Mouse (Mus musculus): ENCODE measurements around the gene Ly75. TPM values are rescaled to one million over a fixed set of nuclear protein-coding genes. Genes with fewer than 3 reads are reported as not detected.

Gene Ly75
- polyA plus RNA-seq, 1 experiment from 2014 or later = 0.52 TPM

DNA sequence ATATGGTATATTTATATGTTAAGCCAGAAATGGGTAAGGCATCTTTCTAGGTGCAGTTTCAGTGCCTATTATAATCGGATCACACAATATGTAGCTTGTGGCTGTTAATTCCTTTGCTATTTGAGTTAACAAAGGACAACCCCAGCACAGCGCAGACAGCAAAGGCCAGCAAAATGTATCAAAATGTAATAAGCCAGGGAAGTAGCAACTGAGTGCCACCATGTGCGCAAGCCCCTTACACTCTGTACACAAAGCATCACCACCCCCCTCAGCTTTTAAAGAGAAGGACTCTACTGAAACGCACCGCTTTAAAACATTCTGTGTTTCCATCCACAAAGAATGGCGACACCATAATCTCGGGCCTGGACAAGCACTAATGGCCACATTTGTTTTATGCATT, 37.4 kb downstream of the Ly75 start:
- no peak for ATAC-seq
- Histone ChIP-seq H3K4me3 (replicated peaks) (no peak overlapping the region), H3K27me3 (peaks cover 14% of the 10 kb centered on the region), H3K9me3 (no peaks in the 10 kb centered on the region), H3K27ac (no peak overlapping the region), H3K36me3 (no peaks in the 10 kb centered on the region), H3K4me1 (replicated peaks) (peaks cover 15% of the 10 kb centered on the region), H3K4me2 (replicated peaks) (no peak overlapping the region), H3K9ac (replicated peaks) (no peak overlapping the region)
- 51% methylated on average over 7 of the region's 7 CpGs for WGBS

- H3K27ac ChIP-seq = no peak overlapping the region
- H3K4me1 ChIP-seq (replicated peaks) = peaks cover 15% of the 10 kb centered on the region
- no peaks in the 10 kb centered on the region for H3K9me3 ChIP-seq
- H3K27me3 ChIP-seq = peaks cover 13% of the 10 kb centered on the region
- no peak overlapping the region for H3K4me2 ChIP-seq (replicated peaks)
- H3K4me3 ChIP-seq (replicated peaks) = no peak overlapping the region
- ATAC-seq = peak; percentile 73
- no peaks in the 10 kb centered on the region for H3K36me3 ChIP-seq
- WGBS = 23% methylated on average over 11 of the region's 11 CpGs
- H3K9ac ChIP-seq (replicated peaks) = no peak overlapping the region
Observed at GRCm38 (mm10) chr2:60343607-60344289, 39.4 kb downstream of the Ly75 start.

GRCm38 (mm10) chr2:60342107-60342880, 40.8 kb downstream of the Ly75 start:
- Histone ChIP-seq H3K4me1 (replicated peaks) (peaks cover 15% of the 10 kb centered on the region), H3K27me3 (peaks cover 12% of the 10 kb centered on the region), H3K36me3 (no peaks in the 10 kb centered on the region), H3K4me3 (replicated peaks) (no peak overlapping the region), H3K4me2 (replicated peaks) (no peak overlapping the region), H3K9me3 (no peaks in the 10 kb centered on the region), H3K27ac (no peak overlapping the region), H3K9ac (replicated peaks) (no peak overlapping the region)
- 61% methylated on average over 4 of the region's 4 CpGs for WGBS
- ATAC-seq = no peak

DNA sequence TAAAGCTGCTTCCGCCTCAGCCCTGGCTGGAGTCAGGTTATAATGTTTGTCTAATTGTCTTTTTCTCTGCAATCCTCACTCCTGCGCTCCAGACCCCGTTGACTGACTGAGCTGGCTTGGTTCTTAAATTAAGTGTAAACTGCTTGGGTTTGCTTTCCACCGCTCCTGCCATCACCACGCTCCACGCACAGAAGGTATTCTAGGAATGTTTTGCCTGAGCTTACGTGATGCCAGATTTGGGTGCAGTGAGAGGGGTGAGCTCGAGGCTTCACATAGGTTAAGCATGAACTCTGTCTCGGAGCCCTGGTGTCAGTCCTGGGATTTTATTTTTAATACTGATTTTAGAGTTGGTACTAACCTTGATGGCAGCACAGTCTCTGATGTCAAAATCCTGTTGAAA, 45.2 kb downstream of the Ly75 start:
- ATAC-seq = no peak
- Histone ChIP-seq H3K4me2 (replicated peaks) (no peak overlapping the region), H3K9ac (replicated peaks) (no peak overlapping the region), H3K4me1 (replicated peaks) (no peaks in the 10 kb centered on the region), H3K27me3 (peaks cover 16% of the 10 kb centered on the region), H3K4me3 (replicated peaks) (no peak overlapping the region), H3K9me3 (no peaks in the 10 kb centered on the region), H3K27ac (no peak overlapping the region), H3K36me3 (no peaks in the 10 kb centered on the region)
- WGBS = 29% methylated on average over 9 of the region's 9 CpGs

GRCm38 (mm10) chr2:60328641-60329040, 54.5 kb downstream of the Ly75 start:
- no peak overlapping the region for H3K4me2 ChIP-seq (replicated peaks)
- H3K27me3 ChIP-seq = no peaks in the 10 kb centered on the region
- no peaks in the 10 kb centered on the region for H3K36me3 ChIP-seq
- no peak overlapping the region for H3K27ac ChIP-seq
- 92% methylated on average over 10 of the region's 10 CpGs for WGBS
- no peak overlapping the region for H3K9ac ChIP-seq (replicated peaks)
- H3K4me3 ChIP-seq (replicated peaks) = no peak overlapping the region
- no peak for ATAC-seq
- H3K9me3 ChIP-seq = no peaks in the 10 kb centered on the region
- H3K4me1 ChIP-seq (replicated peaks) = no peaks in the 10 kb centered on the region

DNA sequence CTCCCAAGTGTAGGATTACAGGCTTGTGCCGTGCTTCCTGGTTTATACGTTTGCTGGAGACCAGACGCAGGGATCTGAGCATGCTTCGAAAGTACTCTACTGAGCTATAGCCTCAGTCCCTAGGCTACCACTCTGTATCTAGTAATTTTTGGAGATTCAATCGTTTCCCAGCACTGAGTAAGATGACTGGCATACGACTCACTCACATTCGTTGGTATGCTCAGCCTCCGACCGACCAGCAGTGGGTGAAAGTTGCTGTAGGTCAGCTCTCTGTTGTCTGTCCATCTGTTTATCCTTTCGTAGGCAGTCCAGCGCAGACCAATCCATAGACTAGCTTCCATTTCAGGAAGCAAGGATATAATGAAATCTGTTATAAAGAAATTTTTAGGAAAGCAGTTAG, 55.5 kb downstream of the Ly75 start:
- Histone ChIP-seq H3K4me1 (replicated peaks) (no peaks in the 10 kb centered on the region), H3K9me3 (no peaks in the 10 kb centered on the region), H3K27me3 (no peaks in the 10 kb centered on the region), H3K4me2 (replicated peaks) (no peak overlapping the region), H3K27ac (no peak overlapping the region), H3K4me3 (replicated peaks) (no peak overlapping the region), H3K9ac (replicated peaks) (no peak overlapping the region), H3K36me3 (no peaks in the 10 kb centered on the region)
- ATAC-seq = no peak
- WGBS = 88% methylated on average over 11 of the region's 11 CpGs

DNA sequence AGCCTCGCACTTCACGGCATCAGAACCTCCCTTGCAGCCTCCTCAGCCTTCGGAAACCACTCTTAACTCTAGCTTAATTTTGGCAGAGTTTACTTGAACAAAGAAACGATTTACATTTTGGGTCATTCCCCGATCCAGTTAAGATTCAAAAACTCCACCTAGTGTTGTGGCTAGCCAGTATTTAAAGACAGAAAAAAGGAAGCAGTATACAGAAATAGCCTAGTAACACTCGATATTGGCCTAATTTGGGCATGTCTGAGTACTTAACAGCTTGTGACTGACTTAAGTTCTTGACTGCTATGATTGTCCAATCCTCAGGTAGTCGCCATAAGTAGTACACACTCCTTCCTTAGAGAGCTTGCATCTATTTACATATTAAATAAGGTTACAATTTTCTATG, 56.2 kb downstream of the Ly75 start:
- no peaks in the 10 kb centered on the region for H3K36me3 ChIP-seq
- WGBS = 91% methylated on average over 7 of the region's 7 CpGs
- no peak overlapping the region for H3K4me3 ChIP-seq (replicated peaks)
- H3K4me2 ChIP-seq (replicated peaks) = no peak overlapping the region
- ATAC-seq = no peak
- H3K27ac ChIP-seq = no peak overlapping the region
- H3K9ac ChIP-seq (replicated peaks) = no peak overlapping the region
- no peaks in the 10 kb centered on the region for H3K27me3 ChIP-seq
- no peaks in the 10 kb centered on the region for H3K9me3 ChIP-seq
- no peaks in the 10 kb centered on the region for H3K4me1 ChIP-seq (replicated peaks)

GRCm38 (mm10) chr2:60323411-60323810, 59.7 kb downstream of the Ly75 start:
- no peak overlapping the region for H3K9ac ChIP-seq (replicated peaks)
- no peak overlapping the region for H3K4me3 ChIP-seq (replicated peaks)
- H3K4me1 ChIP-seq (replicated peaks) = no peaks in the 10 kb centered on the region
- H3K36me3 ChIP-seq = no peaks in the 10 kb centered on the region
- ATAC-seq = no peak
- WGBS = 90% methylated on average over 5 of the region's 5 CpGs
- H3K4me2 ChIP-seq (replicated peaks) = no peak overlapping the region
- no peaks in the 10 kb centered on the region for H3K27me3 ChIP-seq
- H3K9me3 ChIP-seq = no peaks in the 10 kb centered on the region
- no peak overlapping the region for H3K27ac ChIP-seq

- no peak overlapping the region for H3K9ac ChIP-seq (replicated peaks)
- H3K27me3 ChIP-seq = no peaks in the 10 kb centered on the region
- H3K4me2 ChIP-seq (replicated peaks) = no peak overlapping the region
- H3K27ac ChIP-seq = no peak overlapping the region
- WGBS = 76% methylated on average over 6 of the region's 6 CpGs
- no peak overlapping the region for H3K4me3 ChIP-seq (replicated peaks)
- no peak for ATAC-seq
- no peaks in the 10 kb centered on the region for H3K9me3 ChIP-seq
- no peaks in the 10 kb centered on the region for H3K4me1 ChIP-seq (replicated peaks)
- H3K36me3 ChIP-seq = no peaks in the 10 kb centered on the region
Observed at GRCm38 (mm10) chr2:60322031-60322726, 60.9 kb downstream of the Ly75 start.

GRCm38 (mm10) chr2:60303796-60304195, 79.3 kb downstream of the Ly75 start:
- Histone ChIP-seq H3K4me1 (replicated peaks) (no peaks in the 10 kb centered on the region), H3K27me3 (no peaks in the 10 kb centered on the region), H3K4me3 (replicated peaks) (no peak overlapping the region), H3K36me3 (no peaks in the 10 kb centered on the region), H3K9me3 (no peaks in the 10 kb centered on the region), H3K9ac (replicated peaks) (no peak overlapping the region), H3K4me2 (replicated peaks) (no peak overlapping the region), H3K27ac (no peak overlapping the region)
- WGBS = 96% methylated on average over 4 of the region's 4 CpGs
- no peak for ATAC-seq

GRCm38 (mm10) chr2:60299323-60299722, 83.8 kb downstream of the Ly75 start:
- Histone ChIP-seq H3K4me3 (replicated peaks) (no peak overlapping the region), H3K4me2 (replicated peaks) (no peak overlapping the region), H3K27ac (no peak overlapping the region), H3K4me1 (replicated peaks) (no peaks in the 10 kb centered on the region), H3K27me3 (no peaks in the 10 kb centered on the region), H3K9me3 (no peaks in the 10 kb centered on the region), H3K36me3 (no peaks in the 10 kb centered on the region), H3K9ac (replicated peaks) (no peak overlapping the region)
- 93% methylated on average over 2 of the region's 2 CpGs for WGBS
- no peak for ATAC-seq

GRCm38 (mm10) chr2:60298266-60298665, 84.8 kb downstream of the Ly75 start:
- Histone ChIP-seq H3K27ac (no peak overlapping the region), H3K9ac (replicated peaks) (no peak overlapping the region), H3K9me3 (no peaks in the 10 kb centered on the region), H3K27me3 (no peaks in the 10 kb centered on the region), H3K4me3 (replicated peaks) (no peak overlapping the region), H3K4me1 (replicated peaks) (no peaks in the 10 kb centered on the region), H3K36me3 (no peaks in the 10 kb centered on the region), H3K4me2 (replicated peaks) (no peak overlapping the region)
- WGBS = 77% methylated on average over 3 of the region's 3 CpGs
- no peak for ATAC-seq
